Comparison of ENCODE assay signal across 9 mouse cellular contexts in the genomic region with DNA sequence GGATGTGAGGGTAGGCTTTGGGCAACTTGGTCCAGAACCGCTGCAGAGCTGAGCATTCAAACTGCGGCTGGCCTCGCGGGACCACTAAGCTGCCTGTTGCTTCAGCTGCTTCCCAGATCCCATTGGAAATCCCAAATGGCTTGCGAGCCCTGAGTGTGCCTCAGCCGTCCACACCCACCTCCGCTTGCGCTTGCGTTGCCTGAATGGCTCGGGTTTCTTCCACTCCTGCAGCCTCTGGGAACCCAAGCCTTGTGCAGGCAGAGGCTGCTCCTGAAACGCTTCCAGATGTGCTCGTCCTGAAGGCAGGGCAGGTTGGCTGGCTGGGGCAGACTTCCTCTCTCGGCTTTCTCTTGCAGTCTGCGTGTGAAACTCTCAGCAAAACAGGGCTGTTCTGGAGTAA. TPM values are rescaled to one million over a fixed set of nuclear protein-coding genes. Genes with fewer than 3 reads are reported as not detected.
A peak's percentile ranks its signal among the peaks of the same experiment; 100 is the strongest.
DNase-seq lines count a peak whose midpoint lies in the region; ATAC-seq lines count a peak whose summit lies in the region.
"Had no signal": no experiment of that assay in that cellular context is flagged by ENCODE, and none has a peak within 500 bp of the region (broad histone marks: within the 10 kb centered on the region; RNA-seq: fewer than 3 reads in every experiment).

A gene (minus strand): TSS at position 157 of the 400 bp plus-strand sequence.

- ATAC-seq in hematopoietic stem cell, adult 5-6 weeks (replicated peaks in 1 of 2; ENCODE audit: insufficient read depth in 1 of 2, low FRiP score in 2 of 2, low TSS enrichment in 1 of 2, low read depth in 1 of 2, poor library complexity in 2 of 2, severe bottlenecking in 2 of 2) = peak; percentile 39 to 42; a peak in 2 of 4 replicates

- H3K4me3 ChIP-seq in megakaryocyte, embryonic 14.5 days (replicated peaks) = peak within 1 kb of the TSS; percentile 72

- peaks cover 7% of the 10 kb centered on the region for H3K27me3 ChIP-seq in megakaryocyte, embryonic 14.5 days (replicated peaks)

- DNase-seq in layer of hippocampus, adult 18-20 months (ENCODE audit: low spot score in 2 of 2) = peak; percentile 38 to 67
- no peak for DNase-seq in layer of hippocampus, adult 9-10 months (ENCODE audit: low spot score)
- DNase-seq in frontal cortex, postnatal 14 days (ENCODE audit: low spot score in 2 of 2) = peak; percentile 23 to 26
- peak; percentile 52 to 57 for DNase-seq in left cerebral cortex, postnatal 14 days (ENCODE audit: low spot score in 2 of 2)
- DNase-seq in right cerebral cortex, postnatal 4 days = peak; percentile 12
- DNase-seq in T-cell, adult 2 months (ENCODE audit: low spot score) = no peak

- peaks cover 7% of the 10 kb centered on the region for H3K9me3 ChIP-seq in megakaryocyte, embryonic 14.5 days

- H3K36me3 ChIP-seq in megakaryocyte, embryonic 14.5 days (replicated peaks; ENCODE audit: low read length) = peaks cover 4% of the 10 kb centered on the region

- peaks cover 80% of the 10 kb centered on the region for H3K4me1 ChIP-seq in megakaryocyte, embryonic 14.5 days

- intact Hi-C loops in left cerebral cortex, postnatal 14 days (cut with DNase I) = no loop called here

RNA-seq across cellular contexts. Expression of the gene that starts here (rescaled TPM):
- total RNA-seq in layer of hippocampus, adult 18-20 months (2021) = 10 to 100 TPM; 20.1 to 23.8 TPM
- 1.6 and 3.1 TPM in 2 replicates for total RNA-seq in hematopoietic stem cell, adult 5-6 weeks (2017)
- 1 to 10 TPM; 9.1 to 9.4 TPM for total RNA-seq in left cerebral cortex, postnatal 14 days (2021)
- polyA plus RNA-seq in megakaryocyte, embryonic 14.5 days (2012; ENCODE audit: insufficient read depth, low replicate concordance) = not detected in 2 replicates
- polyA plus RNA-seq: macrophage had no signal

Comparison
In these comparisons a context has a peak if more than half of its experiments do, and no peak if none do; other contexts are left out.
1. DNase-seq: peak in layer of hippocampus, adult 18-20 months (2 of 2), frontal cortex, postnatal 14 days (2 of 2), left cerebral cortex, postnatal 14 days (2 of 2) and right cerebral cortex, postnatal 4 days (single experiment); none in layer of hippocampus, adult 9-10 months (single experiment) and T-cell, adult 2 months (single experiment).